Mouse (Mus musculus) limb, embryonic 11.5 days (tissue): ENCODE results near the gene Gm21731. TPM values are rescaled to one million over a fixed set of nuclear protein-coding genes. Genes with fewer than 3 reads are reported as not detected.
"Not testable (repeated sequence)": the region's sequence is repeated elsewhere in the genome, so short reads cannot be mapped to it uniquely, and the experiment has no call there.

Experiments used
- ATAC-seq: fragments of 200-750 bp; cut with Nextera tagmentation; 2 replicates; pipeline ENCODE4 v1.8.0; 2017; ENCODE audit warnings: low read depth; ENCODE audit not compliant: insufficient number of reproducible peaks, low FRiP score, low TSS enrichment
- DNase-seq: peaks from one replicate; pipeline ENCODE4 v3.0.0-alpha.2; 2015; ENCODE audit warnings: low spot score
- H3K27ac ChIP-seq: fragments of 300-500 bp; sonication (generic); replicated peaks from 2 replicates; pipeline ENCODE4 v1.5.1; 2014; ENCODE audit warnings: low read depth, mild to moderate bottlenecking, low read length
- H3K27me3 ChIP-seq: fragments of 300-500 bp; sonication (generic); 2 replicates; pipeline ENCODE4 v1.6.1; 2014; ENCODE audit warnings: mild to moderate bottlenecking, low read length, mixed read lengths; ENCODE audit not compliant: control insufficient read depth, insufficient read depth
- H3K36me3 ChIP-seq: fragments of 300-500 bp; sonication (generic); 2 replicates; pipeline ENCODE4 v1.6.1; 2014; ENCODE audit warnings: mild to moderate bottlenecking, low read length, moderate library complexity, mixed read lengths; ENCODE audit not compliant: control insufficient read depth, insufficient read depth
- H3K4me1 ChIP-seq: fragments of 300-500 bp; sonication (generic); 2 replicates; pipeline ENCODE4 v1.6.1; 2014; ENCODE audit warnings: low read length, mixed read lengths; ENCODE audit not compliant: control insufficient read depth, insufficient read depth
- H3K4me2 ChIP-seq: fragments of 300-500 bp; sonication (generic); 2 replicates; pipeline ENCODE4 v1.6.1; 2014; ENCODE audit warnings: low read depth, mild to moderate bottlenecking, moderate library complexity; ENCODE audit not compliant: severe bottlenecking
- H3K4me3 ChIP-seq: fragments of 300-500 bp; sonication (generic); 2 replicates; pipeline ENCODE4 v1.5.1; 2014; ENCODE audit warnings: low read depth, low read length
- H3K9ac ChIP-seq: fragments of 300-500 bp; sonication (generic); 2 replicates; pipeline ENCODE4 v1.6.1; 2014; ENCODE audit warnings: mild to moderate bottlenecking, low read length
- H3K9me3 ChIP-seq: fragments of 300-500 bp; sonication (generic); 2 replicates; pipeline ENCODE4 v1.6.1; 2016; ENCODE audit warnings: low read length; ENCODE audit not compliant: control insufficient read depth
- WGBS: fragments of 180-500 bp; shearing (Covaris S2); extraction: QIAGEN DNeasy Blood & Tissue Kit; methylation state at CpG from one replicate; pipeline ENCODE4 v1.1.7; 2014; 5-methylcytosine and 5-hydroxymethylcytosine counted together
- polyA plus RNA-seq: library from polyadenylated mRNA; unstranded; fragments of >200 nt; fragmentation: Nextera tagmentation; extraction: Ambion mirVana; gene quantifications from 2 replicates; pipeline ENCODE4 v1.2.1, GENCODE M21; 2014

Gene Gm21731
- polyA plus RNA-seq: not detected in 2 replicates

GRCm38 (mm10) chr13:120238811-120239210 is at the start of gene Gm21731:
Gm21731 (plus strand) TSS chr13:120239111.
- DNase-seq, H3K9me3 ChIP-seq, H3K4me3 ChIP-seq, H3K36me3 ChIP-seq, H3K4me2 ChIP-seq, H3K27ac ChIP-seq, ATAC-seq, H3K9ac ChIP-seq, H3K4me1 ChIP-seq, H3K27me3 ChIP-seq: not testable (repeated sequence)

- not testable (repeated sequence) for H3K27ac ChIP-seq, H3K4me1 ChIP-seq, H3K36me3 ChIP-seq, H3K27me3 ChIP-seq, H3K4me3 ChIP-seq, ATAC-seq, H3K9me3 ChIP-seq, H3K4me2 ChIP-seq, H3K9ac ChIP-seq, DNase-seq
- 83% methylated on average over 7 of the region's 8 CpGs for WGBS
Observed at GRCm38 (mm10) chr13:120196189-120196821, 42.6 kb upstream of the Gm21731 start.

GRCm38 (mm10) chr13:120215847-120216246 is 23.1 kb upstream of the Gm21731 start, which contains the start of gene Gm21762:
Gm21762 (minus strand) TSS chr13:120215947.
- ATAC-seq, DNase-seq, H3K27ac ChIP-seq, H3K4me1 ChIP-seq, H3K4me3 ChIP-seq, H3K36me3 ChIP-seq, H3K9ac ChIP-seq, H3K9me3 ChIP-seq, H3K4me2 ChIP-seq, H3K27me3 ChIP-seq: not testable (repeated sequence)
- no CpG with 5 or more reads among the region's 2 CpGs for WGBS

- ATAC-seq, H3K9ac ChIP-seq, H3K27me3 ChIP-seq, DNase-seq, H3K27ac ChIP-seq, H3K4me3 ChIP-seq, H3K4me1 ChIP-seq, H3K9me3 ChIP-seq, H3K4me2 ChIP-seq, H3K36me3 ChIP-seq: not testable (repeated sequence)
- 83% methylated on average over 5 of the region's 5 CpGs for WGBS
Observed at GRCm38 (mm10) chr13:120220922-120221321, 18.0 kb upstream of the Gm21731 start.

DNA sequence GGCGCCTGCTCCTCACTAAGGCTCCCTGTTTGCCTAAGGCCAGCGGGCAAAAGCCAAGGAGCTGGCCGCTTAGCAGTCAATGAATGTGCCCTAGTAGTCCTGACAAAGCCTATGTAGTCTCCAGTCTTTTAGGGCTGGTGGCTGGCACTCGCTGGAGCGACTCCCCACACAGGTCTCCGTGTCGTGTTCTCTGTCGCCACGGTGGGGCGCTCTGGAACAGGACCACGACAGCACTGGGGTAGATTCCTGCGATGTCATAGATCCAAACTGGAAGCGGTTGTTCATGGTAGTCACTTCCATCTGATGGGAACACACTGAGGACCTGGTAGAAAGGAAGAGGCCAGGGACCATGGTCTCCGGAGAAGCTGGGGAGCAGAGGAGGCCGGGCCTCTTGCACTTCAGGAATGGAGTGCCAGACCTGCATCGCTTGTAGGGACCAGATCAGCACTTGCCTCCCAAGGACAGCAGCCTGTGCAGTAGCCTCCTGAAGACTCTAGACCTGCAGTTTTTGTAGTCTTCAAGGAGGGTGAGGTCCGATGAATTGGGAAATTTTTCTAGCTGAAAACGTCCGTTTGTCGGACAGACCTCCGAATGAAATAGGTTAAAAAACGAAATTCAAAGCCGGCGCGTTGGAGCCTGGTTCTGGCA is 15.8 kb upstream of the Gm21731 start:
- H3K4me2 ChIP-seq, DNase-seq, H3K9me3 ChIP-seq, H3K36me3 ChIP-seq, H3K27me3 ChIP-seq, ATAC-seq, H3K4me1 ChIP-seq, H3K27ac ChIP-seq, H3K4me3 ChIP-seq, H3K9ac ChIP-seq: not testable (repeated sequence)
- 91% methylated on average over 16 of the region's 25 CpGs for WGBS

DNA sequence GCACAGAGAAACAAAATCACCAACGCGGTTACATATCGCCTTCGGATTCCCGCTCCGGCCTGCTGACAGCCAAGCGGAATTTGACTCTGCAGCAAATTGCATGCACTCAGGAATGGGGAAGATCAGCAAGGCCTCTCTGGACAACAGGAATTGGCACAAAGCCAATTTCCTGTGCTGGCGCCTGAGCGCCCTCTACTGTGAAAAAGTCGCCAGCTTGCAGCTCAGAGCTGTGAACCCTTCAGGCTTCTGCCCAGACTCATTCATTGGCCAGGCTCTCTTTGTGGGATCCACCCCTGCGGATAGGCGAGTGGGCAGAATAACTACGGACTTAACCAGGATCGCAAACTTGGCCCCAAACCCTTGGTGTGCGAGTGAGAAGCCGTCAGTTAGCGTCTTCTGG is 7.1 kb upstream of the Gm21731 start:
- not testable (repeated sequence) for H3K9ac ChIP-seq, H3K4me3 ChIP-seq, H3K9me3 ChIP-seq, H3K36me3 ChIP-seq, DNase-seq, H3K27ac ChIP-seq, H3K4me1 ChIP-seq, H3K27me3 ChIP-seq, ATAC-seq, H3K4me2 ChIP-seq
- WGBS: 98% methylated on average over 16 of the region's 17 CpGs

DNA sequence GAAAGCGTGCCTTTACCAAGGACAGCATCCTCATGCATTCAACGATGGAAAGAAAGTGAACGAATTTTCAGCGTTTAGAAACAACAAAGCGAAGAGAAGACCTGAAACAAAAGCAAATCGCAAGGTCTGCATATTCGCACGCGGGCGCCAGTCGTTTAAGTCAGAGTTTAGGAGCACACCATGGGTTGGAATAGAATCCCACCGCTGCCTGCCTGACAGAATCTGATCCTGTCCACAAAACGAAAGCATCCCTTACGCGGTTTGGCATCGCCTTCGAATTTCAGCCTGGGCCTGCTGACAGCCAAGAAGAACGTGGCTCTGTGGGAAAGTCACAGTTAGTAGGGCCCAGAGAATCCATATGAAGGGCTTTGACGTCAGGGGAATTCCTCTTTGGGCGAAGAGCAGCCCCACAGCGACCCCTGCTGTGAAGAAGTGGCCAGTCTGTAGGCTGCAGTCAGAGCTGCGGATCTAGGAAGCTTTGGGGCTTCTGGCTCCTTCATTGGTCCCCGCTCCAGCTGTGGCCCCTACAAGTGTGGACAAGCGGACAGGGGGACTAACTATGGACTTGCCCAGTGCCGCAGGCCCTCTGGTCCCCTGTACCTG is 6.4 kb upstream of the Gm21731 start:
- not testable (repeated sequence) for H3K27me3 ChIP-seq, H3K4me2 ChIP-seq, H3K9me3 ChIP-seq, ATAC-seq, H3K4me3 ChIP-seq, H3K9ac ChIP-seq, H3K36me3 ChIP-seq, DNase-seq, H3K27ac ChIP-seq, H3K4me1 ChIP-seq
- WGBS: 77% methylated on average over 13 of the region's 25 CpGs

GRCm38 (mm10) chr13:120251208-120251924 is 12.5 kb downstream of the Gm21731 start:
- H3K9me3 ChIP-seq, H3K4me1 ChIP-seq, H3K27me3 ChIP-seq, ATAC-seq, DNase-seq, H3K4me2 ChIP-seq, H3K4me3 ChIP-seq, H3K36me3 ChIP-seq, H3K27ac ChIP-seq, H3K9ac ChIP-seq: not testable (repeated sequence)
- 81% methylated on average over 2 of the region's 3 CpGs for WGBS
